In genomic region chr1:186705203-186705914, GRCm38 (mm10) we compare ENCODE assay signal across 7 mouse cellular contexts. TPM values are rescaled to one million over a fixed set of nuclear protein-coding genes. Genes with fewer than 3 reads are reported as not detected.
DNase-seq lines count a peak whose midpoint lies in the region.

No protein-coding gene starts in this region.

- intact Hi-C loops in left cerebral cortex, postnatal 4 days (cut with DNase I): loop anchor here (10.0 kb wide), 1 partner anchor 311 kb away; no protein-coding TSS in a partner anchor

- DNase-seq in adrenal gland, adult 18-20 months (ENCODE audit: low spot score in 2 of 2): peak; percentile 44 to 48
- peak; percentile 72 for DNase-seq in embryo, embryonic 10 days (ENCODE audit: low spot score)
- DNase-seq in gastrocnemius, postnatal 25 days: peak; percentile 76
- peak; percentile 25 for DNase-seq in induced T-regulatory cell, adult 2 months (ENCODE audit: low read depth)
- DNase-seq in left cerebral cortex, postnatal 4 days: peak; percentile 64
- DNase-seq in mesoderm, embryonic 11.5 days (ENCODE audit: low read depth, low spot score): peak; percentile 79
- DNase-seq in skeletal muscle tissue, adult 2 months (ENCODE audit: low read depth, low spot score): peak; percentile 74

RNA-seq across cellular contexts. Expression of gene Tgfb2, which starts 0.4 kb away (rescaled TPM):
- 1 to 10 TPM; 1.3 to 1.8 TPM for total RNA-seq in adrenal gland, adult 18-20 months (2021)
- 10 to 100 TPM; 13.0 to 16.9 TPM for total RNA-seq in gastrocnemius, postnatal 25 days (2021)
- 10 to 100 TPM; 13.3 to 16.0 TPM for total RNA-seq in left cerebral cortex, postnatal 4 days (2021)

RNA-seq across cellular contexts. Expression of gene Rrp15, which starts 43.8 kb away (rescaled TPM):
- 10 to 100 TPM; 25.8 to 27.4 TPM for total RNA-seq in adrenal gland, adult 18-20 months (2021)
- total RNA-seq in gastrocnemius, postnatal 25 days (2021): 10 to 100 TPM in 1 of 2 experiments, 1 to 10 TPM in 1; 9.7 to 12.0 TPM
- 10 to 100 TPM; 20.6 to 21.5 TPM for total RNA-seq in left cerebral cortex, postnatal 4 days (2021)

Comparison
In these comparisons a context has a peak if more than half of its experiments do, and no peak if none do; other contexts are left out.
1. Peak in every context shown above with its lines: DNase-seq.
2. DNase-seq: peak in every context shown above with its lines; median percentile 79 in mesoderm, embryonic 11.5 days; 76 in gastrocnemius, postnatal 25 days; 74 in skeletal muscle tissue, adult 2 months; 72 in embryo, embryonic 10 days; 64 in left cerebral cortex, postnatal 4 days; 46 in adrenal gland, adult 18-20 months; 25 in induced T-regulatory cell, adult 2 months.
3. RNA of gene Tgfb2, which starts 0.4 kb away (total RNA-seq): 13.0 to 16.9 TPM in gastrocnemius, postnatal 25 days and 13.3 to 16.0 TPM in left cerebral cortex, postnatal 4 days; 1.3 to 1.8 TPM in adrenal gland, adult 18-20 months; every median in the first group is over 4 times any median in the second.